Mouse (Mus musculus): Measurements from ENCODE around the gene Rpl27. TPM values are rescaled to one million over a fixed set of nuclear protein-coding genes. Genes with fewer than 3 reads are reported as not detected.
"Not testable (repeated sequence)": the region's sequence is repeated elsewhere in the genome, so short reads cannot be mapped to it uniquely, and the experiment has no call there.

Rpl27 gene
- polyA plus RNA-seq, 1 experiment = 2,812 TPM

GRCm38 (mm10) chr11:101464211-101465100, 22.4 kb downstream of the Rpl27 start, which contains the start of gene Rnd2:
TSS of gene Rnd2 (plus strand) at chr11:101464999.
- Histone ChIP-seq H3K27me3 (ENCODE audit: control insufficient read depth, insufficient read depth, insufficient read length) (no peaks in the 10 kb centered on the region), H3K36me3 (ENCODE audit: control insufficient read depth, insufficient read depth) (peaks cover 32% of the 10 kb centered on the region), H3K79me3 (ENCODE audit: low read depth) (peaks cover 6% of the 10 kb centered on the region), H3K79me2 (ENCODE audit: control insufficient read depth, insufficient read depth) (peaks cover 32% of the 10 kb centered on the region), H3K4me3 (ENCODE audit: insufficient read depth, poor library complexity, severe bottlenecking) (peak within 1 kb of the TSS; percentile 84), H3ac (ENCODE audit: control insufficient read depth, insufficient read length, low read depth) (peak within 1 kb of the TSS; percentile 88)
- TF ChIP-seq MYOG (IDR thresholded peaks at IDR 0.05; ENCODE audit: control insufficient read depth, extremely low read depth, insufficient read length) (no peak), FOSL1 (IDR thresholded peaks at IDR 0.05; ENCODE audit: insufficient read depth, low read length, poor library complexity, severe bottlenecking) (no peak), CEBPB (IDR thresholded peaks at IDR 0.05; ENCODE audit: low read depth) (no peak), MYOD1 (IDR thresholded peaks at IDR 0.05; ENCODE audit: control insufficient read depth, insufficient read length, low read depth) (no peak), CTCF (IDR thresholded peaks at IDR 0.05; ENCODE audit: control insufficient read depth, insufficient read depth, insufficient read length) (no peak), USF1 (IDR thresholded peaks at IDR 0.05; ENCODE audit: low read depth) (no peak), MAX (IDR thresholded peaks at IDR 0.05) (no peak)

- peaks cover 24% of the 10 kb centered on the region for H3K36me3 ChIP-seq (ENCODE audit: control insufficient read depth, insufficient read depth)
- H3K79me3 ChIP-seq (ENCODE audit: low read depth) = peaks cover 6% of the 10 kb centered on the region
- H3K79me2 ChIP-seq (ENCODE audit: control insufficient read depth, insufficient read depth) = peaks cover 32% of the 10 kb centered on the region
- peak overlapping the region; percentile 84 for H3K4me3 ChIP-seq (ENCODE audit: insufficient read depth, poor library complexity, severe bottlenecking)
- H3K27me3 ChIP-seq (ENCODE audit: control insufficient read depth, insufficient read depth, insufficient read length) = no peaks in the 10 kb centered on the region
- TF ChIP-seq CTCF (IDR thresholded peaks at IDR 0.05; ENCODE audit: control insufficient read depth, insufficient read depth, insufficient read length) (peak; percentile 7), FOSL1 (IDR thresholded peaks at IDR 0.05; ENCODE audit: insufficient read depth, low read length, poor library complexity, severe bottlenecking) (no peak), CEBPB (IDR thresholded peaks at IDR 0.05; ENCODE audit: low read depth) (no peak), MYOG (IDR thresholded peaks at IDR 0.05; ENCODE audit: control insufficient read depth, extremely low read depth, insufficient read length) (no peak), MAX (IDR thresholded peaks at IDR 0.05) (peak; percentile 34), MYOD1 (IDR thresholded peaks at IDR 0.05; ENCODE audit: control insufficient read depth, insufficient read length, low read depth) (no peak), USF1 (IDR thresholded peaks at IDR 0.05; ENCODE audit: low read depth) (peak; percentile 73)
- H3ac ChIP-seq (ENCODE audit: control insufficient read depth, insufficient read length, low read depth) = peak overlapping the region; percentile 88
These were observed 23.2 kb downstream of the Rpl27 start for GRCm38 (mm10) chr11:101465101-101465868.

GRCm38 (mm10) chr11:101465869-101466551, 23.9 kb downstream of the Rpl27 start, which contains the start of gene Vat1:
TSS of gene Vat1 (minus strand) at chr11:101466230.
- TF ChIP-seq CEBPB (IDR thresholded peaks at IDR 0.05; ENCODE audit: low read depth) (no peak), MAX (IDR thresholded peaks at IDR 0.05) (no peak), FOSL1 (IDR thresholded peaks at IDR 0.05; ENCODE audit: insufficient read depth, low read length, poor library complexity, severe bottlenecking) (no peak), MYOD1 (IDR thresholded peaks at IDR 0.05; ENCODE audit: control insufficient read depth, insufficient read length, low read depth) (no peak), USF1 (IDR thresholded peaks at IDR 0.05; ENCODE audit: low read depth) (no peak), MYOG (IDR thresholded peaks at IDR 0.05; ENCODE audit: control insufficient read depth, extremely low read depth, insufficient read length) (no peak), CTCF (IDR thresholded peaks at IDR 0.05; ENCODE audit: control insufficient read depth, insufficient read depth, insufficient read length) (no peak)
- Histone ChIP-seq H3K79me2 (ENCODE audit: control insufficient read depth, insufficient read depth) (peaks cover 32% of the 10 kb centered on the region), H3K27me3 (ENCODE audit: control insufficient read depth, insufficient read depth, insufficient read length) (no peaks in the 10 kb centered on the region), H3ac (ENCODE audit: control insufficient read depth, insufficient read length, low read depth) (peak within 1 kb of the TSS; percentile 88), H3K4me3 (ENCODE audit: insufficient read depth, poor library complexity, severe bottlenecking) (peak within 1 kb of the TSS; percentile 84), H3K79me3 (ENCODE audit: low read depth) (peaks cover 6% of the 10 kb centered on the region), H3K36me3 (ENCODE audit: control insufficient read depth, insufficient read depth) (peaks cover 18% of the 10 kb centered on the region)

- not testable (repeated sequence) for H3K27me3 ChIP-seq (ENCODE audit: control insufficient read depth, insufficient read depth, insufficient read length); H3K79me3 ChIP-seq (ENCODE audit: low read depth); H3ac ChIP-seq (ENCODE audit: control insufficient read depth, insufficient read length, low read depth)
- peaks cover 32% of the 10 kb centered on the region for H3K79me2 ChIP-seq (ENCODE audit: control insufficient read depth, insufficient read depth)
- H3K36me3 ChIP-seq (ENCODE audit: control insufficient read depth, insufficient read depth) = peaks cover 13% of the 10 kb centered on the region
- peak overlapping the region; percentile 84 for H3K4me3 ChIP-seq (ENCODE audit: insufficient read depth, poor library complexity, severe bottlenecking)
These were observed 24.5 kb downstream of the Rpl27 start for GRCm38 (mm10) chr11:101466552-101466950.

GRCm38 (mm10) chr11:101467477-101468262, 25.6 kb downstream of the Rpl27 start:
- Histone ChIP-seq H3ac (ENCODE audit: control insufficient read depth, insufficient read length, low read depth) (peak overlapping the region; percentile 58), H3K27me3 (ENCODE audit: control insufficient read depth, insufficient read depth, insufficient read length) (no peaks in the 10 kb centered on the region)
- TF ChIP-seq USF1 (IDR thresholded peaks at IDR 0.05; ENCODE audit: low read depth) = no peak
- TF ChIP-seq CEBPB (IDR thresholded peaks at IDR 0.05; ENCODE audit: low read depth) = no peak
- TF ChIP-seq CTCF (IDR thresholded peaks at IDR 0.05; ENCODE audit: control insufficient read depth, insufficient read depth, insufficient read length) = peak; percentile 42

More at GRCm38 (mm10) chr11:101467477-101468262, 25.6 kb downstream of the Rpl27 start:
- H3K4me3 ChIP-seq (ENCODE audit: insufficient read depth, poor library complexity, severe bottlenecking) = peak overlapping the region; percentile 36
- peaks cover 6% of the 10 kb centered on the region for H3K79me3 ChIP-seq (ENCODE audit: low read depth)
- H3K36me3 ChIP-seq (ENCODE audit: control insufficient read depth, insufficient read depth) = peaks cover 2% of the 10 kb centered on the region
- peaks cover 27% of the 10 kb centered on the region for H3K79me2 ChIP-seq (ENCODE audit: control insufficient read depth, insufficient read depth)

All from C2C12 (cell line).